Mouse (Mus musculus) megakaryocyte-erythroid progenitor cell, adult 5-6 weeks (primary cell): ENCODE results near the gene Snx11. TPM values are rescaled to one million over a fixed set of nuclear protein-coding genes. Genes with fewer than 3 reads are reported as not detected.

Source experiments
- ATAC-seq: replicated peaks from 2 replicates; pipeline ENCODE4 v1.8.0; 2016; ENCODE audit warnings: mild to moderate bottlenecking, inconsistent platforms; ENCODE audit not compliant: severe bottlenecking, poor library complexity, low FRiP score, low TSS enrichment
- total RNA-seq, 2 experiments: library from RNA; stranded (forward) in 1 of 2; stranded (reverse) in 1 of 2; fragments of 200-1000, 215-1000 nt in 1 of 2; fragments of >200 nt in 1 of 2; fragmentation: Nextera tagmentation in 1 of 2; gene quantifications; 2 replicates each; pipeline ENCODE4 v1.2.3; 2014 to 2017

Gene Snx11
- total RNA-seq, 2 experiments from 2014 or later, result 9.7 to 26.0 TPM

GRCm38 (mm10) chr11:96729462-96729861 lies 47.9 kb downstream of the Snx11 start:
- ATAC-seq, result no peak

GRCm38 (mm10) chr11:96728577-96728976 lies 48.8 kb downstream of the Snx11 start:
- ATAC-seq, result no peak

- ATAC-seq, result no peak
These were observed 51.5 kb downstream of the Snx11 start for GRCm38 (mm10) chr11:96725833-96726232.

GRCm38 (mm10) chr11:96718609-96719008 lies 58.8 kb downstream of the Snx11 start:
- no peak for ATAC-seq

Other genes with a start within 250 kb of the Snx11 start
- gene Cbx1, start 11.6 kb upstream of the Snx11 start, total RNA-seq (2014; fragmentation: Nextera tagmentation), result 91.7 and 97.1 TPM in 2 replicates
- gene Cbx1, start 11.6 kb upstream of the Snx11 start, total RNA-seq (2017), result 120 and 130 TPM in 2 replicates
- 22.2 and 53.3 TPM in 2 replicates for gene Nfe2l1, start 52.4 kb upstream of the Snx11 start, total RNA-seq (2014; fragmentation: Nextera tagmentation)
- 27.3 and 47.5 TPM in 2 replicates for gene Nfe2l1, start 52.4 kb upstream of the Snx11 start, total RNA-seq (2017)
- not detected in 2 replicates for gene Copz2, start 72.3 kb upstream of the Snx11 start, total RNA-seq (2014; fragmentation: Nextera tagmentation)
- gene Copz2, start 72.3 kb upstream of the Snx11 start, total RNA-seq (2017), result 1.0 and 3.2 TPM in 2 replicates
- gene Cdk5rap3, start 138.9 kb upstream of the Snx11 start, total RNA-seq (2014; fragmentation: Nextera tagmentation), result 31.9 and 56.8 TPM in 2 replicates
- gene Cdk5rap3, start 138.9 kb upstream of the Snx11 start, total RNA-seq (2017), result 18.3 and 54.6 TPM in 2 replicates
- not detected in 2 replicates for gene Prr15l, start 150.5 kb upstream of the Snx11 start, total RNA-seq (2014; fragmentation: Nextera tagmentation)
- gene Prr15l, start 150.5 kb upstream of the Snx11 start, total RNA-seq (2017), result not detected in 2 replicates
- 13.7 and 18.5 TPM in 2 replicates for gene Pnpo, start 166.4 kb upstream of the Snx11 start, total RNA-seq (2014; fragmentation: Nextera tagmentation)
- gene Pnpo, start 166.4 kb upstream of the Snx11 start, total RNA-seq (2017), result 25.9 and 29.0 TPM in 2 replicates
- gene Sp2, start 205.4 kb upstream of the Snx11 start, total RNA-seq (2014; fragmentation: Nextera tagmentation), result 15.5 and 16.1 TPM in 2 replicates
- gene Sp2, start 205.4 kb upstream of the Snx11 start, total RNA-seq (2017), result 2.4 and 4.8 TPM in 2 replicates
- 0.28 TPM in 1 of 2 replicates, not detected in the other for gene Sp6, start 235.8 kb upstream of the Snx11 start, total RNA-seq (2014; fragmentation: Nextera tagmentation)
- gene Sp6, start 235.8 kb upstream of the Snx11 start, total RNA-seq (2017), result 0.38 TPM in 1 of 2 replicates, not detected in the other